Mouse (Mus musculus): ENCODE results near the gene Vps25.

DNA sequence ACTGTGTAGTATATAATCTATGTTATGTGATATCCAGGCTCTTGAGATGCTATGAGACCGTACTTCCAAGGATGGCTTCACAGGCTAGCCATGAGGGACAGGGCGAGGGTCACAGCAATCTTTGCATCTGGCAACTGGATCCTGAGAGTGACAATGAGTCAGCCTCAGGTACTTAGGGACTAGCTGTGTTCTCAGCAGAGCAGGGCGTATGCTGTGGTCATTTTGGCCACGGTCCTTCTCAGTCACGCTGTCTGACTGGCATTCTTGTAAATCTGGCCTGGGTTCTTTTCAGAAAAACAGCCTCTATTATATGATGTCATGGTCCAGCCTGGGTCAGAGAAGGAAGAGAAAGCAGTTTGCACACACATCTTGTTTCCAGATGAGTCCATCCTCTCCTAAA lies 16.7 kb upstream of the Vps25 start:
- TF ChIP-seq POLR2A (IDR thresholded peaks at IDR 0.05; ENCODE audit: low read depth, low read length) (no peak), KAT2A (IDR thresholded peaks at IDR 0.05; ENCODE audit: insufficient replicate concordance, low read length) (no peak), SMC3 (IDR thresholded peaks at IDR 0.05; ENCODE audit: low read depth, low read length) (no peak), ZNF384 (IDR thresholded peaks at IDR 0.05; ENCODE audit: low read depth, low read length) (no peak), CTCF (conservative IDR thresholded peaks at IDR 0.05 in 1 of 2, IDR thresholded peaks at IDR 0.05 in 1 of 2; ENCODE audit: low read depth in 2 of 2, low read length in 2 of 2) (no peak), EP300 (IDR thresholded peaks at IDR 0.05; ENCODE audit: low read length) (no peak), USF1 (IDR thresholded peaks at IDR 0.05; ENCODE audit: low read depth, low read length) (no peak), MAZ (IDR thresholded peaks at IDR 0.05; ENCODE audit: low read depth, low read length) (no peak), HCFC1 (IDR thresholded peaks at IDR 0.05; ENCODE audit: low read depth, low read length) (no peak)

All from CH12.LX (cell line).